Mouse (Mus musculus) G1E (cell line): ENCODE measurements around the gene Olfr1392.

Source experiments
- CTCF ChIP-seq: IDR thresholded peaks from 2 replicates; pipeline ENCODE4 v1.5.1; 2012; ENCODE audit warnings: low read depth, low read length, inconsistent platforms, mixed read lengths
- GATA1 ChIP-seq: IDR thresholded peaks from 2 replicates; pipeline ENCODE4 v1.6.1; 2012; ENCODE audit warnings: borderline replicate concordance, low read length, inconsistent platforms, mixed read lengths
- GATA2 ChIP-seq: IDR thresholded peaks from 2 replicates; pipeline ENCODE4 v1.6.1; 2012; ENCODE audit warnings: low read depth, low read length, inconsistent platforms, borderline replicate concordance
- TAL1 ChIP-seq: conservative IDR thresholded peaks from 2 replicates; pipeline ENCODE4 v1.6.1; 2012; ENCODE audit warnings: low read depth, low read length, inconsistent platforms, mixed read lengths

- TF ChIP-seq CTCF (no peak), GATA1 (no peak), TAL1 (no peak), GATA2 (no peak)
Observed at GRCm38 (mm10) chr11:49326726-49327125, 41.6 kb downstream of the Olfr1392 start.
